Mouse (Mus musculus) heart, embryonic 13.5 days (tissue): ENCODE measurements at regions not wholly inside any gene's neighbourhood (a gene's known extent, or its start where the extent isn't known, plus 50 kb on each side); places are given as distances from the start of the nearest gene placed in this dataset.

Experiments
- ATAC-seq: fragments of 200-750 bp; cut with Nextera tagmentation; 2 replicates; pipeline ENCODE4 v1.8.0; 2017; ENCODE audit warnings: moderate TSS enrichment; ENCODE audit not compliant: insufficient number of reproducible peaks, low FRiP score, low TSS enrichment; ENCODE audit errors: extremely low read depth
- H3K27ac ChIP-seq: fragments of 300-500 bp; sonication (generic); replicated peaks from 2 replicates; pipeline ENCODE4 v1.5.1; 2015; ENCODE audit warnings: moderate library complexity, mild to moderate bottlenecking, inconsistent platforms
- H3K27me3 ChIP-seq: fragments of 300-500 bp; sonication (generic); replicated peaks from 2 replicates; pipeline ENCODE4 v1.6.1; 2015; ENCODE audit warnings: mild to moderate bottlenecking, inconsistent platforms
- H3K36me3 ChIP-seq: fragments of 300-500 bp; sonication (generic); 2 replicates; pipeline ENCODE4 v1.6.1; 2015; ENCODE audit warnings: mild to moderate bottlenecking, inconsistent platforms
- H3K4me1 ChIP-seq: fragments of 300-500 bp; sonication (generic); 2 replicates; pipeline ENCODE4 v1.6.1; 2015; ENCODE audit warnings: inconsistent platforms
- H3K4me2 ChIP-seq: fragments of 300-500 bp; sonication (generic); 2 replicates; pipeline ENCODE4 v1.6.1; 2015; ENCODE audit warnings: inconsistent platforms, mild to moderate bottlenecking, moderate library complexity
- H3K4me3 ChIP-seq: fragments of 300-500 bp; sonication (generic); 2 replicates; pipeline ENCODE4 v1.5.1; 2015; ENCODE audit warnings: moderate library complexity, mild to moderate bottlenecking, inconsistent platforms
- H3K9ac ChIP-seq: fragments of 300-500 bp; sonication (generic); 2 replicates; pipeline ENCODE4 v1.6.1; 2015; ENCODE audit warnings: inconsistent platforms, mild to moderate bottlenecking, moderate library complexity
- H3K9me3 ChIP-seq: fragments of 300-500 bp; sonication (generic); 2 replicates; pipeline ENCODE4 v1.6.1; 2016; ENCODE audit warnings: inconsistent platforms
- WGBS: fragments of 180-500 bp; shearing (Covaris S2); methylation state at CpG from one replicate; pipeline ENCODE4 v1.1.7; 2015; ENCODE audit warnings: mixed read lengths; 5-methylcytosine and 5-hydroxymethylcytosine counted together

DNA sequence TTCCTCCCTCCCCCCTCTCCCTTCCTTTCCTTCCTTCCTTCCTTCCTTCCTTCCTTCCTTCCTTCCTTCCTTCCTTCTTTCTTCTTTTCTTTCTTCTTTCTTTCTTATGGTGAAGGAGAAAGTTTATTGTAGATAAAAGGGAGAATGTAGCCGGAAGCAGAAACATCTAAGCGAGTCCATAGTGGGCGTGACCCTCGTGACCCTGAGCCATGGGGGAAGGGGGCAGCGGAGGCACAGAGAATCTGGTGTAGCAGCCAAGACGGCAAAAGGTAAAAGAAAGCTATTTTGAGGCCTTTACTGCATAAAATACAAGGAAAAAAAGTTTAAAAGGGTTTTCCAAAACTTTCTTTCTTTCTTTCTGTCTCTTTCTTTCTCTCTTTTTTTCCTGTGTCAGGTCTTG lies 93.5 kb upstream of the Fbxo11 start:
- no peak for ATAC-seq

GRCm38 (mm10) chr17:88159212-88159668 lies 94.1 kb upstream of the Fbxo11 start:
- peaks cover 8% of the 10 kb centered on the region for H3K4me1 ChIP-seq
- 10% methylated on average over 11 of the region's 11 CpGs for WGBS
- H3K9ac ChIP-seq, result no peak overlapping the region
- H3K27ac ChIP-seq, result no peak overlapping the region
- H3K9me3 ChIP-seq, result no peaks in the 10 kb centered on the region
- no peaks in the 10 kb centered on the region for H3K36me3 ChIP-seq
- ATAC-seq, result no peak
- H3K27me3 ChIP-seq, result peaks cover 20% of the 10 kb centered on the region; the same call in 1 of the 2 replicates
- H3K4me2 ChIP-seq, result peak overlapping the region; percentile 55
- peak overlapping the region; percentile 4; the same call in 1 of the 2 replicates for H3K4me3 ChIP-seq

More for the DNA sequence above, 93.5 kb upstream of the Fbxo11 start:
- no peaks in the 10 kb centered on the region for H3K9me3 ChIP-seq
- 25% methylated on average over 6 of the region's 6 CpGs for WGBS
- H3K4me1 ChIP-seq, result peaks cover 8% of the 10 kb centered on the region
- H3K27ac ChIP-seq, result no peak overlapping the region
- no peaks in the 10 kb centered on the region for H3K36me3 ChIP-seq
- no peak overlapping the region for H3K9ac ChIP-seq
- peaks cover 20% of the 10 kb centered on the region; the same call in 1 of the 2 replicates for H3K27me3 ChIP-seq
- peak overlapping the region; percentile 55; the same call in 1 of the 2 replicates for H3K4me2 ChIP-seq
- no peak overlapping the region for H3K4me3 ChIP-seq

DNA sequence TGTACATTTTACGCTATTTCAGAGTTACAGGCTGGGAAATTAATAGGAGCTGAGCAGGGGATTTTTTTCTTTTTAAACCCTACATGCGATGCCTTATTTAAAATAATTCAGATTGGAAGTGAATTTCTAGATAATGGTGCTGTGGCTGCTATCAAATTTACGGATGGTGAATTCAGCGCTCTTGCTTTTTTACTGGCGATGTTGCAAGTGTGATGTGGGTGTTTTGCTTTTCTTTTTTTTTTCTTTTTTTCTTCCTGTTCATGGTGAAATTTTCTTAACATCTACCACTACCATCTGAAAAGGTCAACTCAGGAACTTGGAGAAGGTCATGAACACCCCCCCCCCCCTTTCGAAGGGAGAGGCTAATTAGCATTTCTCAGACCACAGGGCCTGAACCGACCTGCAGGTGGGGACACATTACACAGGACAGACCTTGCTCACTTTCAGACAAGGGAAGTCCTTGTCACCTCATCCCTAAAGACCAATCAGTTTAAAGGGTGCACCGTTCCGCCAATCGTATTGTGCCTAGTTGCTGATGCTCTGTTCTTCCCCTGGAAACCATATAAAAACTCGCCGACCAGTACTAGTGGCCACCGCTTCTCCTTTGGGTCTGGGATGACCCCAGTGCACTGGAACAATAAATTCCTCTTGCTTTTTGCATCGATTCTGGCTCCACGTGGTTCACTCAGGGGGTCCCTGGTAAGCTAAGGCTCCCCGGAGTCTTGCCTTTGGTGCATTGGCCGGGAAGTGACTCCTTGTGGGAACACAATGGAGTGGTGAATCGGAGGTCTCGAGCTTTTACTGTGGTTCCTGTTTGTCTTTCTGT lies 95.0 kb upstream of the Fbxo11 start:
- Histone ChIP-seq H3K9ac (no peak overlapping the region), H3K4me2 (peak overlapping the region; percentile 55), H3K27ac (no peak overlapping the region), H3K27me3 (peaks cover 20% of the 10 kb centered on the region; the same call in 1 of the 2 replicates), H3K4me1 (peaks cover 8% of the 10 kb centered on the region), H3K4me3 (no peak overlapping the region), H3K36me3 (no peaks in the 10 kb centered on the region), H3K9me3 (no peaks in the 10 kb centered on the region)
- no peak for ATAC-seq
- 40% methylated on average over 19 of the region's 19 CpGs for WGBS

GRCm38 (mm10) chr17:88160677-88161001 lies 95.5 kb upstream of the Fbxo11 start:
- Histone ChIP-seq H3K27ac (no peak overlapping the region), H3K4me1 (peaks cover 8% of the 10 kb centered on the region), H3K9ac (no peak overlapping the region), H3K4me3 (no peak overlapping the region), H3K4me2 (peak overlapping the region; percentile 55; the same call in 1 of the 2 replicates), H3K36me3 (no peaks in the 10 kb centered on the region), H3K27me3 (peaks cover 20% of the 10 kb centered on the region; the same call in 1 of the 2 replicates), H3K9me3 (no peaks in the 10 kb centered on the region)
- WGBS, result 81% methylated on average over 14 of the region's 14 CpGs
- ATAC-seq, result no peak

- no peak overlapping the region for H3K9ac ChIP-seq
- H3K27me3 ChIP-seq, result peaks cover 20% of the 10 kb centered on the region; the same call in 1 of the 2 replicates
- H3K27ac ChIP-seq, result no peak overlapping the region
- whole genome bisulfite sequencing, result 83% methylated on average over 8 of the region's 8 CpGs
- no peak overlapping the region for H3K4me2 ChIP-seq
- ATAC-seq, result no peak
- H3K4me1 ChIP-seq, result peaks cover 8% of the 10 kb centered on the region
- no peaks in the 10 kb centered on the region for H3K36me3 ChIP-seq
- no peak overlapping the region for H3K4me3 ChIP-seq
- H3K9me3 ChIP-seq, result no peaks in the 10 kb centered on the region
Measured at GRCm38 (mm10) chr17:88161766-88162165, 96.7 kb upstream of the Fbxo11 start.

DNA sequence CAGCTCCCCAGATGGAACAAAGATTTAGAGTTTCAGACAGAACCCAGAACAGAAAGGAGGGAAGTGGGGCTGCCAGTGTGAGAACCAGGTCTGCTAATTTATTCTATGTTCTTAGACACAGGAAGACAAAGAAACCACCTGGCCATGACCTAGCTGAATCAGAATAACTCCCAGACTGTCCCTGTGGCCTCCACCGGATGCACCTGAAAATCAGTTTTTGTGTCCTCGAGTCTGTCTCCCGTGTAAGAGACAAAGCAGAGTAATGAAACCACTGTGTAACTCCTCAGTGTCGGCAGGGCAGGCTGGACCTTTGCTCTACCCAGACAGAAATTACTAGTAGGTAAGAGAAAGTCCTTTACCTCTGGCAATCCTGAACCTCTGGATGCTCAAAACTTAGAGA lies 99.7 kb upstream of the Fbxo11 start:
- ATAC-seq, result no peak
- Histone ChIP-seq H3K36me3 (no peaks in the 10 kb centered on the region), H3K4me1 (no peaks in the 10 kb centered on the region), H3K9me3 (no peaks in the 10 kb centered on the region), H3K27me3 (peaks cover 9% of the 10 kb centered on the region; the same call in 1 of the 2 replicates), H3K9ac (no peak overlapping the region), H3K4me2 (no peak overlapping the region), H3K27ac (no peak overlapping the region), H3K4me3 (no peak overlapping the region)
- 75% methylated on average over 4 of the region's 4 CpGs for WGBS

GRCm38 (mm10) chr17:88165811-88166210 lies 100.7 kb upstream of the Fbxo11 start:
- Histone ChIP-seq H3K27ac (no peak overlapping the region), H3K36me3 (no peaks in the 10 kb centered on the region), H3K9me3 (no peaks in the 10 kb centered on the region), H3K4me3 (no peak overlapping the region), H3K4me2 (no peak overlapping the region), H3K4me1 (no peaks in the 10 kb centered on the region), H3K9ac (no peak overlapping the region), H3K27me3 (no peaks in the 10 kb centered on the region)
- 79% methylated on average over 6 of the region's 6 CpGs for WGBS
- no peak for ATAC-seq

DNA sequence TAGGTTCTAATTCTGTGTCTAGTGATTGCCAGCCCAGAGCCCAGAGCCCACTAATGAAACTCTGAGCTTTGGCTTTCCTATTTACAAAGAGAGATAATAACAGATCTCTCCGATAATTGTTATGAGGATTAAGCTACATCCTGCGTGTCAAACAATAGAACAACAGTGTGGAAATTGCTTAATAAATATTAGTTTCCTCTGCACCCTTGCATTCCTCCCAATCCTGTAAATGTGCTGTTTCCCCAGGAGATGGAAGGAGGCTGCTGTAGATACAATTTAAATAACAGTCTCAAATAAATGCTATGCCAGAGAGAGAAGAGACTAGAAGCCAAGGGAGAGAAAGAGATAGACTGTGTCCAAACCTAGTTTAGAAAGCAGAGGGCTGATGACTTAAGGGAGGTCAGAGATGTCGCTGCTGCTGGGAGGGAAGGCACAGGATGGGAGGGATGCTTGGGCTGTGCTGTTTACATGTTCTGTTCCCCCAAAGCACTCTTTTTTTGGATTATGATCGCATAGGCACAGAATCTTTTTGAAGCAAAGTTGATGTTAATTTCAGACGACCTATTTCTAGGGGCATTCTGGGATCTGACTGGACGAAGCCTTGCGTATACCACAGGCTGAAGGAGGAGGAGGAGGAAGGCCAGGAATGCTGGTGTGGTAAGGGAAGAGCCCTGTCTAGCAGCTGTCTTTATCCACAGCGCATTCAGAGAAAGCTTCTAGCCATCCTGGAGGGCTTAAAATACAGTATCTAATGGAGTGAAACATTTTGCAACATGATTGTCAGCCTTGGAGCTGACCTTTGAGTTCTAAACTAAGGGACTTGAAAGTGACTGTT lies 103.4 kb upstream of the Fbxo11 start:
- no peaks in the 10 kb centered on the region for H3K4me1 ChIP-seq
- ATAC-seq, result no peak
- H3K9me3 ChIP-seq, result no peaks in the 10 kb centered on the region
- H3K4me3 ChIP-seq, result no peak overlapping the region
- H3K27ac ChIP-seq, result no peak overlapping the region
- no peaks in the 10 kb centered on the region for H3K36me3 ChIP-seq
- 61% methylated on average over 8 of the region's 8 CpGs for WGBS
- H3K4me2 ChIP-seq, result no peak overlapping the region
- no peaks in the 10 kb centered on the region for H3K27me3 ChIP-seq
- H3K9ac ChIP-seq, result no peak overlapping the region

DNA sequence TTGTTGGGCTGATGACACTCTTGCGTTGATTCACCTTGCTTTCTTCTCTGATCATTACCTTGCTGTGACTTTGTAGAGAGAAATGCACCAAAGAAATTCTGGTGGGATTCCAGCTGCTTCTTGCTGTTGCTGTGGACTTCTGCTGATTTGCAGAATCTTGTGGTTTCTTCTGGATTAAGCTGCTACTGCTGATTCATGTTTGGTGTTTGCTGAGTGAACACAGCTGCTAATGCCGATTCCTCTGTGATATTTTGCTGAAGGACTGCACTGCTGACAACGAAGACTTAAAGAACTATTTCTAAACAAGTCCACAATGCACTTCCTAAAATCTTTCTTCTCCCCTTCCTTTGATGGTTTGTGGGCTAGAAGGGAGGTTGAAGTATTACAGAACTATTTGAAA lies 106.5 kb upstream of the Fbxo11 start:
- Histone ChIP-seq H3K27ac (no peak overlapping the region), H3K4me2 (no peak overlapping the region), H3K27me3 (no peaks in the 10 kb centered on the region), H3K9me3 (no peaks in the 10 kb centered on the region), H3K36me3 (no peaks in the 10 kb centered on the region), H3K4me1 (no peaks in the 10 kb centered on the region), H3K9ac (no peak overlapping the region), H3K4me3 (no peak overlapping the region)
- 70% methylated on average over 3 of the region's 3 CpGs for WGBS
- no peak for ATAC-seq

DNA sequence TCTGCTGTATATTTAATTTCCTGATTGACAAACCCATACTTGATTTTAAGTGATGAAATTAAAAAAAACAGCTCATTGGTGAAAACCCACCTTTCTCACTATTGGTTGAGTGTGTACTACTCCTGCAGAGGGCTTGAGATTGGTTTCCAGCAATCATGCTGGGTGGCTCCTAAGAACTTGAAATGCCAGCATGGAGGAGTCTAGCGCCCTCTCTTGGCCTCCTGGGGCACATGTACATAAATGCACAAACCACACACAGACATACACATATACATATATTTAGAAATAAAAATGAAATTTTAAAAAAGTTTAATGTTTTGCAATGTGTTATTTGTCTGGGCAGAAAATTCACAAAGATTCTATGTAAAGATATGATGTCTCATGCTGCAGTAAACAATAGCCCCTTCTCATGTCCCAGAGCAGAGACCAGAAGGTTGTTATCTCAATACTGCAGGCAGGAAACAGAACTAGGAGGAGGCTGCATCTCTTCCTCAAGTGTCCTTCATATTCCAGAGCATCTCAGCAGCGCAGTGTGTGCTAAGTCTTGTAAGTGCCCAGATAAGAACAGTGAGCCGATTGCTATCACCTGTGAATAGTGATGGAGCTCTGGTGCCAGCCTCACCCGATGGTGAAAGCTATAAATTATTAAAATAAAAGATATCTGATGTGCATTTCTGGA lies 108.4 kb upstream of the Fbxo11 start:
- ATAC-seq, result no peak
- Histone ChIP-seq H3K9me3 (no peaks in the 10 kb centered on the region), H3K27me3 (no peaks in the 10 kb centered on the region), H3K27ac (no peak overlapping the region), H3K9ac (no peak overlapping the region), H3K4me1 (no peaks in the 10 kb centered on the region), H3K4me2 (no peak overlapping the region), H3K4me3 (no peak overlapping the region), H3K36me3 (no peaks in the 10 kb centered on the region)
- 46% methylated on average over 4 of the region's 4 CpGs for WGBS

DNA sequence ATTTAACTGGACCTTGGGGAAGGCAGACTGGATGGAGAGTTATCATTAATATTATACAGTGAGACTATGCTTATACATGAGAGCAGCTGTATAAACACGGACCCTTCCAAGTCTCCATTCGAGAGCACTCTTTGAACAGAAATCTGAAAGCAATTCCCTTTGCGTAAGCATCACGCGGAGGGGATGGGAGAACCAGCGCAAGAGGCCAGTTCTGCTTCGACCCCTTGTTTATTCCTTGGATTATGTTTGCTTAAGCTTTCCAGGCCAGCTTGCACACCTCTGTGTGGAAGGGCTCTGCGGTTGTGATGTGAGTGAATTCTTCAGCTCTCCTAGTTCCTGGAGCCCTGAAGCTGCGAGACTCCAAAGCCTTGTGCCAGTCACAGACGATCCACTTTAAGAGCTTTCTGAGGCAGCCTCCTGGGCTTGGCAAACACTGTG lies 109.2 kb upstream of the Fbxo11 start:
- Histone ChIP-seq H3K4me2 (no peak overlapping the region), H3K4me1 (no peaks in the 10 kb centered on the region), H3K4me3 (no peak overlapping the region), H3K27me3 (no peaks in the 10 kb centered on the region), H3K36me3 (no peaks in the 10 kb centered on the region), H3K9ac (no peak overlapping the region), H3K9me3 (no peaks in the 10 kb centered on the region), H3K27ac (no peak overlapping the region)
- ATAC-seq, result no peak
- WGBS, result 74% methylated on average over 10 of the region's 10 CpGs
